Mouse (Mus musculus) cerebellum, adult 9-11 months (tissue): ENCODE results near the gene Prdm2.

Experiments used
- DNase-seq: peaks from one replicate; pipeline ENCODE4 v3.0.0; 2022

The Prdm2 gene

GRCm38 (mm10) chr4:143211584-143212340 lies 1.0 kb downstream of the Prdm2 start:
- DNase-seq: peak; percentile 47

GRCm38 (mm10) chr4:143209997-143210396 lies 2.8 kb downstream of the Prdm2 start:
- no peak for DNase-seq

DNA sequence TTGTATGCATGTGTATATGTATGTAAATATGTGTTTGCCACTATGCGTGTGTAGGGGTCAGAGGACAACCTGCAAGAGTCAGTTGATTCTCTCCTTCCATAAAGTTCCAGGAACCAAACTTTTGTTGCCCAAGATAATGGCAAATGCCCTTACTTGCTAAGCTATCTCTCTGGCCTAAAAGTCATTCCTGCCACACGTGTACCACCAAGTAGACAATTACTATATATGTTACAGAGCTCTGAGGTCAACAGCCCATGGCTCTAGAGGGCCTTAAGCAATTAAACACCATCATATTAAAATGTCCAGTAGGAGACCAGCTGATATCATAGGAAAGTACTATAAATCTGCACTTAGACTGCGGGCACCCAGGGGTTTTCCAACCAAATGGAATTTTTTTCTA lies 10.1 kb downstream of the Prdm2 start:
- DNase-seq: no peak

GRCm38 (mm10) chr4:143198371-143198770 lies 14.4 kb downstream of the Prdm2 start:
- DNase-seq: no peak

DNA sequence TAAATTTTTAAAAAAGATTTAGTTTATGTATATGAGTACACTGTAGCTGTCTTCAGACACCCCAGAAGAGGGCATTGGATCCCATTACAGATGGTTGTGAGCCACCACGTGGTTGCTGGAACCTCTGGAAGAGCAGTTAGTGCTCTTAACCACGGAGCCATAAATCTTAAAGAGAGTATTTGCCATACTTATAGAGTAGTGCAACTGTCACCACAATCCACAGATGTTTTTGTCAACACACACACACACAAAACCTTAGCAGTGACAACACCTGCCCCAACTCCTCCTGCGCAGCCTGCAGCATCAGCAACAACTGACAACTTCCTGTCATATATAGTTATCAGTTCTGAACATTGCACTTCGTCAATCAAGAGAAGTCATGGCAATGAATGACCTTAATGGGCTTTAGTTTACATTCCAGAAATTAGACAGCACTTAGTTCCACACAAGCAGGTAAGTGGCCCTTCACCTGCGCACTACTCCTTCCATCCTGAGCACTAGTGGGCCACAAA lies 14.9 kb downstream of the Prdm2 start:
- DNase-seq: no peak

DNA sequence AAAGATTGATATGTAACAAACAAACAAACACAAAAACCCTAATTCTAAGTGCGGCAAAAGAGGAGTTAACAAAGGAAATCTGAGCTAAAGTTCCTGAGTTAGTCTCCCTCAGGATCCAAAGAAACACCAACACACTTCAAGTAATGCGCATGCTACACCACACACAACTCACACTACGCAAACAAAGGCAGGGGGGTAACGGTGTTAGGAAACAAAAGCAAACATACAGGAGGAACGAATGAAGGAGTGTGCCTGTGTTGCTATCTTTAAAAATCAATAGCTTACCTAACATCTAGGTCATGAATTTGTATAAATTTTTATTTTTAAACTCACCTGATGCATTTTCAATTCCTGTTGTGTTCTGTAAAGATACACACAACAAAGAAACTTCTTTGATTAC lies 18.5 kb downstream of the Prdm2 start:
- DNase-seq: no peak

- no peak for DNase-seq
Measured at GRCm38 (mm10) chr4:143193164-143193563, 19.6 kb downstream of the Prdm2 start.

DNA sequence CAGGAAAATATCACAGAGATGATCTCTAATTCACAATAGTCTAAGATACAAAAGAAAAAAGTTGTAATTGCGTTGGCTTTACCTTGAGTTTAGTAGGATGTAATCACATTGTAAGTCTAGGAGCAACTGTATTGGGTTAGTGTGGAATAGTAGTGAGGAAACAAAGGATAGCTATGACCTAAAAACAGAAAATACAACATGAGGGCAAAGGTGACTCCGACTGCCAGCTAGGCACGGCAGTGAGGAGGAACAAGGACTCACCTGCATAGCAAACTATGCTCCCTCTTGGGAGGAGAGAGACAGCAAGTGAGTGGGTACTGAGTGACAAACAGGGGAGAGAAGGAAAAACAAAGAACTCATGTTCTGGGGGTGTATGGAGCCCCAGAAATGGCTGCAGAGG lies 21.0 kb downstream of the Prdm2 start:
- no peak for DNase-seq

- DNase-seq: no peak
Measured at GRCm38 (mm10) chr4:143190657-143191056, 22.1 kb downstream of the Prdm2 start.

- DNase-seq: no peak
Measured at GRCm38 (mm10) chr4:143188571-143189191, 24.1 kb downstream of the Prdm2 start.

GRCm38 (mm10) chr4:143186066-143186465 lies 26.7 kb downstream of the Prdm2 start:
- no peak for DNase-seq

- no peak for DNase-seq
Measured at GRCm38 (mm10) chr4:143185496-143185895, 27.3 kb downstream of the Prdm2 start.

DNA sequence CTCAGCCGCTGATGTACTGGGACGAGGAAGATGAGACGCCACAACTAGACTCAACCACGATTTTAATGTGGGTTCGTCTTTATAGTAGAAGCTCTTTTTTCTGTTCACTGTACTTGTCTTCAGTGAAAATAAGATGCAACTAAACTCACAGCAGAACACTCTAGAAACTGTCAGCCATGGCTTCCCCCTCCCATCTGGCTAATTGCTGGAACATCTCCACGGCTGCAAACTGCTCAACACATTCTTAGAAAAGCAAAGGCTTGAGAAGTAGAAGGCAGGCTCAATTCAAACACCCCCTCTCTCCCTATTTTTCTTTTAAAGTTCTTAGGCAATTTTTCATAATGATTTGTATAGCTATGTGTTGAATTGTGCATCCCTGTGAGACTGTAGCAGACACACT lies 29.7 kb downstream of the Prdm2 start:
- DNase-seq: no peak

DNA sequence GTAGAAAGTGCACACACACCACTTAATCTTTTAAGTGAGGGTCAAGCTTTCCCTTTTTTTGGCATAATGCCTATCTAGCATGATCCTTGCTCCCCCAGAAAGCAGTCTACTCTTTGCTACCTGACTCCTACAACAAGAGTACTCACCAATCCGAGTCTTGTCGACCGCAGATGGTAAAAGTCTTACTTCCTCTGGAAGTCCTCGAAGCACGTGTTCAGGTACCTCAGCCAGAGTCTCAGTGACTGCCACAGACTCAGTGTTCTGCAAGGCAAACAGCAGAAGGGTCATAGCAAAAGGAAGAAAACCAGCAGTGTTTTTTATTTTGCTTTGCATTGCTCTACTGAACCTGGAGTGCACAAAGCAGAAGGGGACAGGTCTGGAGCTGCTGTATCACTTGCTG lies 32.1 kb downstream of the Prdm2 start:
- DNase-seq: no peak

DNA sequence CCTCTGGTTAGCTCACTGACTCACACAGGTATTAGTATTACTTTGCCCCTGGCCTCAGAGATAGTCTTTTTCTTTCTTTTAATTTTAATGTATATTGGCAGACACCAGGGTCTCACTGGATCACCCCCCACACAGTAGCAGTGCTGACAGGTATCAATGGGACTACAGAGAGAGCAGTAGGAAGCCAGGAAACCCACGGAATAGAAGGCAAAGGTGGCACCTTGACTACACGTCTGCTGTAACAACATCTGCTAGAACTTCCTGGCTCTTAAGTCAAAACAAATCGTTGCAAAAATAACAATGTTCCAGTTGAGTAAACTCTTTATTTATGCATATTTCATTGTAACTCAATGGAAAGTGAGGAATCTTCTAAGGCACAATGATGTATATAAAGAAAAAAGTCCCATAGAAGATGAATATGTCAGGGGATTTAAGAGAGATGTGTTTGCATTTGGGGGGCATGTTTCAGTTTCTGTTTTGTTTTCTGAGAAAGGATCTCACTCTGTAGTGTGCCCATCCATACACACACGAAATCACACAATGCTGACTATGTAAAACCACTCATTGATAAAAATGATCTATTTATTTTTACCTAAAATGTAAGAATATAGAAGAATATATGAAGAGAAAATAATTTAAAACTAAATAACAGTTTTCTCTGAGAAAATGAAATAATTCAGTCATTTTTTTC lies 41.0 kb downstream of the Prdm2 start:
- DNase-seq: no peak

DNA sequence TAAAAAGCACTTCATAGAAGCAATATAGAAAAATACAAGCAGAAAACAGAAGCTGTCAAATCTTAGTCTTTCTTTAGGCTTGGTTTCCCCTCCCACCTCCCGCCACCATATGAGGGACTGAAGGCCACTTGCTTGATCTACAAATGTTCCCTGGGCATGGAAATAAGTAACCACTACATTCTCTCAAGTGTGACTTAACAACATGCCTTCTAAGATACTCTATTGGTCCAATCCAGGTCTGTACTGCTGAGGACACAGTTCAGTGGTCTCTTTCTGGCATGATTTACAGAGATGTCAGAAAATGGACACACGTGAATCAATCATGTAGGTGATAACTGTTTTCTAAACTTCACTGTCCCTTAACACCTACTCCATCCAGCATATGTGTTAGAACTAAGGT lies 42.5 kb downstream of the Prdm2 start:
- no peak for DNase-seq

DNA sequence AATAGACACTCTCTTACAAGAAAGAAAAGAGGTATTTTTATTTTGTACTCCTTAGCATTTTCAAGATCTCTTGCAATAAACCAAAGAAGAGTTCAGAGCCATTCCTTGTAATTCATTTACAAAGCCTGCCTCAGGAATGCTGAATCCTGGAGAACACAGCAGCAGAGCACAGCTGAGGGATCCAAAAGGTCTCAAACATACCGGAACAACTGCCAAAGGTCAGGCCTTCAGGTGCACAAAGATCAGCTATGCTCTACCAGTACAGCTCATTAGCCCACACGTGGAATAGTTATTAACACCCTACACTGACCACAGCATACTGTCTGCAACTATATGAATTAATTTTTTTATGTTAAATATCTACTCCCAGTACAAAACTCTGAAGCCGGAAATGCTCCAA lies 44.7 kb downstream of the Prdm2 start:
- no peak for DNase-seq

- DNase-seq: peak; percentile 99
Measured at GRCm38 (mm10) chr4:143161619-143162479, 50.9 kb downstream of the Prdm2 start.

DNA sequence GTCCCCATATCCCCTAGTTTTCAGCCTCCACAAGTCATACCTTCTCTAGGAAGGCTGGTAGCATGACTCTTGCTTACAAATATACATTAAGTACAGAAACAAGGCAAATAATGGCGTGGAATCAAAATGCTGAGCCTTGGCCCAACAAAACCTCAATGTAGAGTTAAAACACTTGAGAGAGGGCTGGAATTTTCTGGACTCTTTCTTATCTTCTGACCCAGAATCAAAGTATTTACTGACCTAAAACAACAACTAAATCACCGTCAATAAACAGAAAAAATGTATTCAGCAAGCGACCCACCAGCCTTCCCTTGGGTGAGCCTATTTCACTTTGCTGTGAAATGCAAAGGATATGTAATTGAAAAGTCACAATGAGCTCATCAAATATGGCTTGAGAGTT lies 52.0 kb downstream of the Prdm2 start:
- no peak for DNase-seq

GRCm38 (mm10) chr4:143159336-143159735 lies 53.5 kb downstream of the Prdm2 start:
- DNase-seq: no peak

- no peak for DNase-seq
Measured at GRCm38 (mm10) chr4:143155871-143156270, 56.9 kb downstream of the Prdm2 start.

DNA sequence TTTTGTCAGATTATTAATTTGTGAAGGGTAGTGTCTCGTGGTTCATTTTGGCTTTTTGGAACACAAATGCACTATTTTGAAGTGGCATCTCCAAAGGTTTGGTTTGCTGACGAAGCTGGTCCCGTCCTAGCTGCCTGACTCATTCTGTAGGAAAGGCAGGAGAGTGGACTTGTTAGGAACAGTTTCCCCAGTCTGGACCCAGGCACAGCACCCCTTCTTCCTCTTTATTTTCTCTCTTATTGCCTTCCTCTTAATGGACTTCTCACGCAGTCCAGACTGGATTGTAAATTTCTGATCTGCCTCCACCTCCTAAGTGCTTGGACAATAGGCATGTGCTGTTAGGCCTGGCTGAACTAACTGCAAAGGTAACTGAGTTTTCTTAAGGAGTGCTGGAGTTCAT lies 57.8 kb downstream of the Prdm2 start:
- DNase-seq: no peak

DNA sequence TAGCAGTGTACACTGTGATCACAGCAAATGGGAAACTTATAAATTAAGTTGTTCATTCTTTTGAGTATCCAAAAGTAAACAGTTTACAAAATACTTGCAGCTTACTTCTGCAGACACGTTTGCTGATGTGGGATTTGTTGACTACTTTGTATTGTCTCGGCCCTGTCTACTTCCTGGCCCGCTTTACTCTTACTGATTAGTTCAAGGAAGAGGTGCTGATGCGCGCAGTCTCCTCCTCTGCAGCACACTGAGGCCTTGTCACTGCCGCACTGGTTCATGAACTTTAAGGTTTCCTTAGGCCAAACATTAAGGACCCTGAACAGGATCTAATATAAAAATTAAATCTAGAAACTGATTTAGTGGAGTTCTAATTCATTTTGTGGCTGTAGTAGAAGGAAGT lies 58.2 kb downstream of the Prdm2 start:
- DNase-seq: no peak
